Mouse (Mus musculus): Measurements from ENCODE around the gene Pnma5.
"Not testable (repeated sequence)": the region's sequence is repeated elsewhere in the genome, so short reads cannot be mapped to it uniquely, and the experiment has no call there.

Pnma5 gene

DNA sequence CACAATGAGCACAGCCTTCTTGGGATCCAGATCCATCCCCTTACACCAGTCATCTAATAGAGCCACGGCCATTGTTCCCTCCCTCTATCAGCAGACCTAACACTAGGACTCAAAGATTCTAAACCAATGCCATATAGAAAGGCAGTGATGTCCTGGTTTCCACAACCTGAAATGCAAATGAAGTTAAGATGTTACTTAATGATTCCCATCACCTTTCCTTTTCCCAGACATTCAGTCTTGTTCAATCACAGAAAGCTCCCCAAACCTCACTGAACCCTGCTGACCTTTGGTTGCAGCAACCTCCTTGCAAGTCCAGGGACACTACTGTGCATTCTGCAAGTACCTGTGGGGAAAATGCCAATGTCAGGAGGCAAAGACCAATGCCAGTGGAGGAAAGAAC, at the start of gene Pnma5:
TSS of gene Pnma5 (minus strand) at position 101 of the 400 bp plus-strand sequence.
- DNase-seq, result no peak

DNA sequence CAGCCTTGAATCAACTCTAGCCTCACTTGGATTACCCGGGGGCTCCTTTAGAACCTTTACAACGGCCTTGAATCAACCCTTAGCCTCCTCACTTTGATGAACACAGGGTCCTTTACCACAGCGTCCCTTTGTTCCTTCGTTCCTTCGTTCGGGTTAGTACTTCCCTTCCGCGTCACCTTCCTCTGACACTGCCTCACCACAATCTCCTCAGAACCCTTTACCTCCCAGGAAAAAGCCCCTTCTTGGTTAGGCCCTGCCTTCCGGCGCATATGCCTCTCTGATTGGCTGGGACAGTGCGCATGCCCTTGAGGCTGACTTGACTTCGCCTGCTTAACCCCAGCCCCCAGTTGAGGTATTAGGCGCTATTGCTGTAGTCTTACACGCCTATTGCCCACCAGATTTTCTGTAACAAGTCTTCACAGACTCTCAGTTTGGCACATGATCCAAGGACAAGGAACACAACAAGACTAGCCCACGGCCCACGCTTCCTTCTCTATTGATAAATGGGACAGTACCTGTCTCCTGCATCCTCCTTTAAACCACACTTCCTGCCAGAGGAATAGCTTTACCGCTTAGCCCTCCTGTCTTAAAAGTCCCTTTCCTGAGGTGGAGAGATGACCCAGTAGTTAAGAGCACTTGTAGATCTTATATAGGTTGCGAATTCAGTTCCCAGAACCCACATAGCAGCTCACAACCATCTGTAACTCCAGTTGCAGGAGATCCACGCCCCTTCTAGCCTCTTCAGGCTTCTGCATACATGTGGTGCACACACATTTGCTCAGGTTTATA, 45.6 kb upstream of the Pnma5 start, which contains the start of gene Xlr4a:
TSS of gene Xlr4a (minus strand) at position 212 of the 789 bp plus-strand sequence.
- DNase-seq, result not testable (repeated sequence)

DNA sequence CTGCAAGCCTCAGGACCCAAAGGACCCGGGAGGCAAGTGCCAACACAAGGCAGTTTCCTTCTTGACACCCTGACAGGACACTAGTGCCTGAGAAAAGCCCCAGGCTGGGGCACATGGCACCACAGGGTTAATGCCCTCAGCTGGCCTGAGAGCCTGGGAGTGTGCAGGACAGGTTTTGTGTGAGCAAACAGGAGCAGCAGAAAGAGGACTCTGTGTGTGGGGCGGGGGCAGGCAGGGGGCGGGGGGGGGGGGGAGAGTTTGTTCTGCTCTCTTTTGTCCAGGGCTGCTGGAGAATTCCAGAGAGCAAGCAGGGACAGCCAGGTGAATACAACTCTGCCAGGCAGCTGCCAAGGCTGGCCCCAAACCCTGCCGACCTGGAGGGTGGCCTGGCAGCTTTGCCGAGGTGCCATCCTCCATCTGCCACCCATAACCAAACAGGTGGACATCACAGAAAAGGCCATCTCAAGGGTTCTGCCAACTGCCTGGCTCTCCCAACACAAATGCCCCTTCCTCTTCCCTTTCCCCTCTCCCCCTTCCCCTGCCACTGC, 29.9 kb upstream of the Pnma5 start:
- not testable (repeated sequence) for DNase-seq

DNA sequence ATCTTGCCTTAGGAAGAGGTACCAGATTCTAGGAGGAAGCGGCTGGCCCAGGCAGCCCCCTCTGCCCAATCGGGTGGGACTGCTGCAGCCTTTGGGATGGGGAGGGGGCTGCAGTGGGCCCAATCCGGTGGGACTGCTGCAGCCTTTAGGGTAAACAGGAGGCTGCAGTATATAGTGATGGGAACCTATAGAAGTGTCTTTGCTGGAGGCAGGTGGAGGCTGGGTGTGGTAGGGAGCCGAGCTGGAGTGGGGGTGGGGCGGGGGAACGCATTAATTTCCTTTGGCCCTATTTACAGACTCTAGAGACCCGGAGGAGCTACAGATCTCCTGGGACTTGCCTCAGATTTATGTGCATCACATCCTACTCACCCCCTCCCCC, 27.5 kb upstream of the Pnma5 start, which contains the start of gene Pnma3:
TSS of gene Pnma3 (plus strand) at position 373 of the 379 bp plus-strand sequence.
- DNase-seq, result no peak

DNA sequence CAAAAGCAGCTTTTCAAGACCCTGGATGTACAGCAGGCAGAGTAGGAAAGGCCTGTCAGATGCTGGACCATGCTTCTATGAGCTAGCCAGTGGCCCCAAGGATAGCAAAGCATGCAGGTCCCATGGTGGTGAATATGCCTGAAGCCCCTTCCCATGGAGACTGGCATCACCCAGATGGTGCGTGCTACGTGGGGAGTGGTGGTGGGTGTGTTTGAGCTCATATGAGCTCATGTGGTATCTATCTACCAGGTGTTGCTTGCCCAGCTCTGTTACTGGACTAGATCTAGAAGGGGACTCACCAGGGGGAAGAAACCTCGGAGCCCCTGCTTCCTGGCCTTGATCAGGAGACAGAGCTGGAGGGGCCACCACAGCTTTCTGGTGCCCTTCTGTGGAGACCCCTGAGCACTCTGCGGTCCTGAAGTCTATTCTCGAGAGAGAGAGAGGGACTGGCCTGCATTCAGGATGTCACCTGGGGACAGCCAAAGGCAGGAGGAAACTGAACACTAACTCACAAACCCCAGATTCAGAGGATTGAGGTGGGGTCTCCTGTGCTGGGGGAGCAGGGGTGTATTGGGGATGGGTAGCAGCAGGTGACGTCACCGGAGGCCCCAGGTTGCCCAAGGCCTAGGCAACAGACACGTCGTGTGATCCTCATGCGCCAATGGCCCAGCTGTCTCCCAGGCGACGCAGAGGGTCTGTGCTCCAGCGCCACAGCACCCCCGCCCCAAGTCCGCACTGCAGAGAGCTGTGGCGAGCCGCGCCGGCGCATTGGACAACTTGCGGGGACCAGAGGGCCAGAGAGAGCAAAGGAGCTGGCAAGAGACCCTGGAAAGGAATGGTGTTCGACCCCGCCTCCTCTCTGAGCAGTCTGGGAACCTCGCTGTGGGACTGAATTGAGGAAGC, 26.9 kb upstream of the Pnma5 start:
- no peak for DNase-seq

DNA sequence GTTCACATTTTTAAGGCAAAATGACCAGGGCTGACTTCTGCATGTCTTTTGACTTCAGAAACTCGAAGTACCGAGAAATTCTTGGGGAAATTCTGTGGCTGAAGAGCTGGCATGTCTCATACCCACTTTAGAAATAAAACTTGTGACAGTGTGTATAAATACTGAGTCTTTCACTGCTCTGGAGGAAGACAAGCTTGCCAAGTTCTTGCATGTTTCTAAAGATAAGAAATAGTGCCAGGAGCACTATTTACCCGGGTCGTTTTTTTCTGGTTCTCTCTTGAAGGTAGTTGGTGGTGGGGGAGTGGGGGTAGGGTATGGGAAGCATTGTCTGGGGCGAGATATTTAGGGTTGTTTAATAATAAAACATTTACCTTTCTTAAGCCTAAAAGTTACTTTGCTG, 25.4 kb upstream of the Pnma5 start:
- no peak for DNase-seq

DNA sequence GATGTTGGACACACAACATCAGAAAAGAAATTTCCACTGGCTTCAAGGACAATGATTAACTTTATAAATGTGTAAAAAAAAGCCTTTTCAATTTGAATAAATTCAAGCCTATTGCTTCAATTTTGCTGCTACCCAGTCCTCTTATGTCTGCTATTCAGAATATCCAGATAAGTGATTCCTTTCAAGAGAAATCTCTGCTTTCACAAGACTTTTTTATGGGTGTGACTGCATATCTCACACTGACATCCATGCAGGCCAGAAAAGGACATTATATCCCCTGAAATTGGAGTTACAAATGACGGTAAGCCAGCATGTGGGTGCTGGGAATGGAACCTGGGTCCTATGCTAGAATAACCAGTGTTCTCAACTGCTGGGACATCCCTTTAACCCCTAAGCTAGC, 24.6 kb upstream of the Pnma5 start:
- DNase-seq, result no peak

DNA sequence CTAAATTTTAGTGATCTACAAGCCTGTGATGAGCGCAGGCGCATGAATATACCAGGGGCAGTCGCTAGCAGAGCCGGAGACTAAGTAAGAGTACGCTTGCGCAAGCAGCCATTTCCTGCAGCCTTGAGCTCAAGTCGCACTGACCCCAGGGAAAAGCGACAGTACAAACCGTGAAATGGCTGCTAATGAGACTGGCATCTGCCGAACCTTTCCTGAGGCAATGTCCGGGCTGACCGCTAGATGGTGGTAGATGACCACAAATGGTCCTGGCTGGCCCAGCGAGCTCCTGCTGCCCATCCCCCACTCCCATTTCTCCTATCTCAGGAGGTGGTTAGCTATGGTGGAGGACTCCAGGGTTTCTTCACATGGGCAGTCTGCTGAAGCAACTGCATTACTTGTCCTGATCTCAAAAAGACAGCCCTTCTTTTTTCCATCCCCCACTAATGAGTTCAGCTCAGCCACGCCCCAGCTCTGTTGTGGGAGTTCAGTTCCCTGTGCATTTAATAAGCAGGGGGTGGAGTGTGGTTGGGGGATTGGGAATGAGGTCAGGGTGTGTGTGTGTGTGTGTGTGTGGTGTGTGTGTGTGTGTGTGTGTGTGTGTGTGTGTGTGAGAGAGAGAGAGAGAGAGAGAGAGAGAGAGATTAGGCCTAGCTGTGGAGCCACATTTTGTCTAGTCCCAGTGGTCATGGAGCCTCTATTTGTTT, 17.1 kb upstream of the Pnma5 start:
- peak; percentile 90 to 94 for DNase-seq

DNA sequence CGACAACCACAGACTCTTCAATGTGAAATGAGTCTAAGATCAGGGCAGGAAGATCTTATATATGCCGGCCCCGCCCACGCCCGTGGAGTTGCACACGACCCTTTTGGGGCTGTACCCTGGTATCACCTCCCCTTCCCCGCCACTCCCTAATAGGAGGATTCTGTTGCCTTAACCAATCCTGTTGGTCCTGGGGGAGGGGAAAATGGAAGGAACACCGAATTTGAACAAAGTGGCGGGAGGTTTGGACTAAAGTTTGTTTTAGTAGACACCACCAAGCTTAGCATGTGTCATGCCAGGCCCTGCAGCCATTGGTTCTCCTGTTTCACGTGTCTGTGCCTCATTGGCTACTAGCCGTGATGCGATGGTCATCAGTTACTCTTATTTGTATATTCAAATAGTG, 2.8 kb upstream of the Pnma5 start:
- no peak for DNase-seq

DNA sequence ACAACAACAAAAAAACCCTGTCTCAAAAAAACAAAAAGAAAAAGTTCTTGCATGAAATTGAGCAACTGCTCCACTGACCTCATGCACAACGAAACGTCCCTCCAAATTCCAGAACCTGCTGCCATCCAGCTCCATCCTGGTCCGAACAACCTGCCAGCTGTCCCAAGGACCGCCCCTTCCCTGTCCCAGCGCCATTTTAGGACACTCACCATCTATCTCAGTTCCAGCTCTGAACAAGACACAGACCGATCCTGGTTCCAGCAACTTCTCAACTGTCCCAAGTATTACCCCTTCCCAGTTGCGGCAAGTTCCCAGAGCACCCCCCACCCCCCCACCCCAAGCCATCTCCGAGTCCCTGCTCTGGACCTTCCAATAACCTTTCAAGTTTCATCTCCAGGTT, 1.9 kb upstream of the Pnma5 start:
- DNase-seq, result no peak

DNA sequence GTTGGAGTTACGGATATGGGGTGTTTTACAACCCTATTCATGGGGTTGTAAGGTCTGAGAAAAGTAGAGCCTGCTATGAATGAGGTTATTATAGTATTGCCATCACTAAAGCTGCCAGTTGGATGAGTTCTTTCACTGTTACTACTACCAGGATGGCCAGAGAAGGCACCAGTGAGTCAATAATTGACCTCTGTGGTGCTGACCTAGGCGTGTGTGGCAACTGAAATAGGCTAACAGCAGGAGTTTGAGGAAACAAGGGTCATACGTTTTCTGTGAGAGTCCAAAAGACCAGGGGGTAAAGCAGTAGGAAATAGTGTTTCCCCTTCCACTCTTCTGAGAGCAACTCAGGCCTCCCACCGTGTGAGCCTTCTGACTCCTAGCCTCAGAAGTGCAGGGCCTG, 24.1 kb downstream of the Pnma5 start:
- peak in 1 of 2 experiments; percentile 10 for DNase-seq

DNA sequence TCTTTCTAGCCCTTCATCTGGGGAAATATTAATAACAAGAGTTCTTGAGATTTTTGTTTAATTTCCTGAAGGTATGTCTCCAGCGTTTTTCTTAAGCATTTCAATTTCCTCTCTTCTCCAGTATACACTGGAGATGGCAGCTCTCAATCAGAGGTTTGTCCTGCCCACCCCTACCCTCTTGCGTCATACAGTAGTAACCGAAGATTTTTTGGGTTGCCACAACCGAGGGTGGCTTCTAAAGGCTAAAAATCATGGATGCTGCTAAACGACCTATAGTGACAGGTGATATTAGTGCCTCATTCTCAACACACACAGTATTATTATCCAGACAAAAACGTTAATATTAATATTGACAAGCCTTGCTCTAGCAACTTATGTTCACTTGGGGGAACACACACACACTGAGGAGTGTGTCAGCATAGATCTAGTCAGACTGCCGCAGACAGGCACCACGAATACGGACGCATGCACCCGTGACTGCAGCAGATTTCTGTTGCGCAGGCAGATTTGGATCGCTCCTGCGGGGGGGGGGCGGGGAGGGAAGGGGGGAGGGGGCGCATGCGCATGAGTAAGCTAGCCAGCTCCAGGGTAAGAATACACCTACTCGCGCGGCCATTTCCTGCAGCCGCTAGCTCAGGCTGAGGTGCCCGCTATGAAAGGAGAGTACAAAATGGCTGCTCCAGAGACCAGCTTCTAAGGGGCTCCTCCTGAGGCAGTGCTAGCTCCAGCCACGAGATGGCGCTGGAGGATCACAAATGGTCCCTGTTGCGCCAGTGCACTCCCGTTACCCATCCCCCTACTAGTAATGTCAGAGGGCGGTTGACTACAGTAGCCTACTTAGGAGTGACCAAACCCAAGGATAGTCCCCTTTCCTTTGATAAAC, 29.1 kb downstream of the Pnma5 start:
- DNase-seq, result peak; percentile 92 to 93

DNA sequence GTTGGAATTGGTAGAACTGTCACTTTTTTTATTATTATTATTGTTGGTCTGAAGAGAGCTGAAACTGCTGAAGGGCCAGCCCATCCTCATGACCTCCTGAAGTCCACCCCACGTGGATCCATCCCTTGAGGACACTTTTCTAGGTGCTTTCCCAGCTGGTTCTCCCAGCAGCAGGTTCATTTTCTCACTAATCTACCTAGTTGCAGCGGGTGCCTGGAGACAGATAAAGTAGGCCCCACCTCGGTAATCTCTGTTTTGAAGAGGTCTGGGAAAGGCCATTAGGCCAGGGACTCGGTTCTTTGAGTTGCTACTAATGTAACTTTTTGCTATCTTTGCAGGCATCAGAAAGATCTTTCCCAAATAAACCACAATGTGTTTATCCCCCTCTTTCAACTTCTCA, 31.2 kb downstream of the Pnma5 start:
- no peak for DNase-seq

DNA sequence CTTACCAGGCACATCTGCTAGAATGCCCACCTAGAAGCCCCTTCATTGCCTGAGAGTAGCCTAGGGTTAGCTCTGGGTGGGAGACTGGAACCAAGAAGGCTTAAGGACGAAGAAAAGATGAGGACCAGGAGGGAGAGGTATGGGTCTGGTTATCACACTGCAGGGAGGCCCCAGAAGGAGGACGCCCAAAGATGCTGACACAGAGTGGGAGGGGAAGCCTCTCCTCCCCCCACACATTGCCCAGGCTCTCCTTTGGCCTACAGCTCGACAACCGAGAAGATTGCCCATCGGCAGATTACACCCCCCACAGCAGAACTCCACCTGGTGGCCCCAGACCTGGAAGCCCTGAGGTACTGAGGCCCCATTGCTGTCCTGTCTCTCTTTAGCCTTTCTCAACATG, 33.8 kb downstream of the Pnma5 start:
- DNase-seq, result no peak

DNA sequence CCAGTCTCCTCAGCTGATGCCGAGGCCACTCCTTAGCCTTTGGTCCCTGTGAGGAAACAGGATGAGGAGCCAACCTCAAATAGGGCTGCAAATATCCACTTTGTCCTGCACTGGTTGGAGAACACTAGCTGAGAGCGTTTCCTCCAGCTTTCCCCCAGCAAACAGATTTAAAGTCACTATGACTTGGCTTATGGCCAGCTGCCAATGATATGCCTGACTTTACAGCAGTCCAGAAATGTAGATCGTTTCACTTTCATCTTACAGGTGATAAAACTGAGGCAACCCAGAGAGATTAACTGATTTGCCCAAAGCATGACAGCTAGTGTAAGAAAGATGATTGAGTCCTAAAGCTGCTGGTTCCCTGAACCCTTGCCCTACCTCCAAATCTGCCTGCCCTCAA, 41.4 kb downstream of the Pnma5 start:
- DNase-seq, result no peak

DNA sequence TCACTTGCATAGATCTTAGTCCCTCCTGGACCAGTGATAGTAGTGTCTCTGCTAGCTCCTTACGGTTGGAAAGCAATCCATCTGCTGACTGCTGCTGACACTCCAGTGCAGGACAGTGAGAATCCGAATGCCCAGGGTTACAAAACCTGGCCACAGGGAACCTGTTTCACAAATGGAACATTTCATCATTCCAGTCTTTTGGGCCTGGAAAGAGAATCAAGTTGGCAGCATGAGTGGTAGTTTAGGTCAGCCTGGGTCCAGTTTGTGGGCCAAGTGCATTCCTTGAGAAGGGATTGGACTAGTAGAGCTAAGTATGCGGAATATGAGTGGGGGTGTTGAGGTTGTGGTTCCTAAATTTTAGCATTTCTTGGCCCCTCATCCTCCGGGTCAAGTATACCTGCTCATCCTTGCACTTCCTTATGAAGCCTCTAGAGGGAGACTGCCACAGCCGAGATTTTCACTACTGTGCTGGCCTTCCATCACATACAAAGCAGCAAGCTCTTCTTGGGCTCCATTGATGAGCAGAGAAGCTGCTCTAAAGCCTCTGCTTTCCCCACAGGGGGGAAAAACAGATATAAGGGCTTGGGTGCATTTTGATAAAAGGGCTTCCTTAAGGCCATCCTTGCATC, 44.5 kb downstream of the Pnma5 start:
- peak in 1 of 2 experiments; percentile 11 for DNase-seq

DNA sequence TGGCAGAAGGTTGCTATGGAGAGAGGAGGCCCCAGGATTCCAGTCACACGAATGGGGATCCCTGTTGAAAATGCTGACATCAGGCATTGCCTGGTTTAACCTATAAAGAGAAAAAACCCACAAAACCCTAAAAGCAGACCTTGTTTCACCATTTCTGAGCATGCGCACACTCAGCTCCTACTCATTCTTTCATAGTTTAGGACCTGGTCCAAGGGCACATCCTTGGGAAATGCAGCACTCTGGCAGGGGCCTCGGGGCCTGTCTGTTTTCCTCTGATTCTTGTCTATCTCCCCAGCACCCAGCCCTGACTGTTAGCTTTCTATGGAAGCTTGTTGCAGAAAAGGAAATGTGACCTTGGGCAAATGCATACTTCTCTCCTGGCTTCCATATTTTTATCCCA, 46.3 kb downstream of the Pnma5 start:
- no peak for DNase-seq

DNA sequence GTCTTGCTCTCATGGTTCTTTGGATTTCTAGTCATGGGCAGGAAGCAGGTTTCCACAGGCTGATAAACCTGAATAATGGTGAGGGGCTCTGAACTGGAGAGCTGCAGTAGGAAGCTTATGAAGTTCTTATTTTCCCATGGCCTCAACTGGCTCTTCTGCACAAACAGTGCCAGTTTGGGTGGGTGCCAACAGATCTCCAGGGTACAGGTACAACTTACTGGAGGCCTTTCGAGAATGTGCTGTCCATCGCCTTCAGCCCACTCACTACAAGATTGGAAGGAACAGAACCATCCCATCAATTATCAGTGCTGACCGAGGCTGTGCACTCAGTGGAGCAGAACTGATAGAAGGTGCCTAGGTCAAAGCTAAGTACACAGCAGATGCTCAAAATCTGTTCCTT, 48.5 kb downstream of the Pnma5 start:
- peak; percentile 22 to 51 for DNase-seq

DNA sequence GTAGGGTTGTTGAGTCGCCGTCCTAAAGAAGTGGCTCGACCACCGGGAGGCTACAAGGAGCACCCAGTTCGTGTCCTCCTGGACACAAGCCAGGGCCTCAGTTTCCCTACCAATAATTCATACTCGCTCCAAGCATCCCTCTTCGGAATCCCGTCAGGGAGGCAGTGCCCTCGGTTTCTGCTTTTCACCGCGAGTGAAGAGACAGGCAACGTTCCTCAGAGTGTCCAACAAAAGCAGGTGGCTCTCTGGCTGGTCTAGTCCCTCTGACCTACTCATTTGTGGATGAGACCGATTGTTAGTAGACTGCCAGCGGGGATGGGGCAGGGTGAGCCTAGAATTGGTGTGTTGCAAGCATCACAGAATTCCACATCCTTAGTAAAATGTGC, 49.4 kb downstream of the Pnma5 start:
- DNase-seq, result no peak

DNA sequence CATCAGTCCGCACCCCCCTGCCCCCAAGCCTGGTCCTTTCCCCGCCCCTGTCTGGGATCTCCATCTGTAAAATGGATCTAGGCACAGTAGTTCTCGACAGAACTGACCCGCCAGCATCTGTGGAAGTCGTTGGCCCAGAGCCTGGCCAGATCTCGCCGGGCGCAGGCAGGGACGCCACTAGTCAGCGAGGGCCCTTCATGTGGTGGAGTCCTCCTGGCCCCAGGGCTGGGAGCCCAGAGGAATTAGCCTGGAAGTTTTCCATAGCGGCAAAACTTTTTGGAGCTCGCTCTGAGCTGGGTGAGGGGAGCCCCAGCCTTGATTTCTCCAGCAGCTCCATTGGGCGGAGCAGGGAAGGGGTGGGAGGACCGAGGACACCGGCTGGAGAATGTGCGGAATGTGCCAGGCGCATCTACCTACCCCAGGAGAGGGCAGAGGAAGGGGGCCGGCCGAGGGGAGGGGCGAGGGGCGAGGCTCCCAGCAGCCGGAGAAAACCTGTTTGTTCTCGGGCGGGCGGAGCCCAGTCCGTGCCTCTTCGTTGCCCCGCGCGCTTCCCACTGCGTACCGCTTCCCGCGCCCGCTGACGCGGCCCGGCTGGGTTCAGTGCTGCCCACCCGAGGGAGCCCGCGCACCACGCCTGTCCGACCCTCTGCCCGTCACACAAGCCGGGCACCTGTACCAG, 49.9 kb downstream of the Pnma5 start, which contains the start of gene Zfp185:
TSS of gene Zfp185 (plus strand) at position 499 of the 679 bp plus-strand sequence.
- peak; percentile 82 for DNase-seq

DNA sequence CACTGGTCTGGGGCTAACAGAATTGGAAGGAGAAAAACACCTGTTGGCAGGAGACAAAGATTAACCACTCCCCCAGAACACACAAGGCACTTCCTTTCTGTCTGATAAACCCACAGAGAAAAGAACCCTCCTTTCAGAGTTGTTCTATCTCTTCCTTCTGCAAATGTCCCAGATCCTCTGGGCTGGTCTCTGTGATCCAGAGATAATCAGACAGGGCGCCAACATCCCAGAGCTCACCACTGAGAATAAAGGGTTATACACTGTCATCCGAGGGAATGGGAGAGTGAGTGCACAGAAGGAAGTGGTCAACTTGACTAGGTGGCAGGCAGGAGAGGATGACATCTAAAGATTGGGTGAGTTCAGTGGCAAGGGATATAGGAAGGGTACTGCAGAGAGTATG, 51.3 kb downstream of the Pnma5 start:
- DNase-seq, result no peak
